Mouse (Mus musculus): ENCODE results near the gene Epha3. TPM values are rescaled to one million over a fixed set of nuclear protein-coding genes. Genes with fewer than 3 reads are reported as not detected.

Epha3 gene
- total RNA-seq, 2 experiments from 2014 or later: not detected

DNA sequence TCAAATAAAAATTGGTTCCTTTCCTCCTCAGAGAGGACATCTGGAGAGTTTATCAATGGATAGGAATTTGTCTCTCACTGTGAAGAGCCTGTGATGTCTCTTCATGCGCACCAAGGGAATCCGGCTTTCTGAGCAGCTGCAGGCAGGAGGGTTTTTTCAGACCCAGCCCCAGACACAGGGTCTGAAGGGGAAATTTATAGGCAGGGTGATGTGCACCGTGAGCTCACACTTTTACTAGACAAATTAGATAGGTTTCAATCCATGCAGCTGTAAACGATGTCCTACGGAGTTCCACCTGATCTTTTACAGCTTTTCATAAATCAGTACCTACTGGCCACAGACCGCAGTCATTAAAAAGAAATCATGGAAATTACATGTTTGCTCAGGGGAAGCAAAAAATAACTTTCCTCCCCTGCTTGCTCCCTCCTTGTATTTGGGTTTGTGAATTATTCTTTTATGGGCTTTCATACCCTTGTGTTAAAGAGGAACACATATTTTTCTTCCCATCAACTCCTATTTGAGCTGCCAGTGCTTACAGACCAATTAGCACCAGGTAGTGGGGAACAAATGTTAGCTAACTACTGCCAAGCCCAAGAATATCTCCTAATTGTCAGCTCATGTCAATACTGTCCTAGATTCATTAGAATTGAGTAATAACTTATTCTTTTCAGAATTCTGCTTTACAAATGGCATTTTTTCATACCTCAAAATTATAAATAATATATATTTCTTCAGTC, 307.4 kb downstream of the Epha3 start:
- ATAC-seq (replicated peaks; ENCODE audit: low FRiP score, low TSS enrichment, poor library complexity, severe bottlenecking): no peak

DNA sequence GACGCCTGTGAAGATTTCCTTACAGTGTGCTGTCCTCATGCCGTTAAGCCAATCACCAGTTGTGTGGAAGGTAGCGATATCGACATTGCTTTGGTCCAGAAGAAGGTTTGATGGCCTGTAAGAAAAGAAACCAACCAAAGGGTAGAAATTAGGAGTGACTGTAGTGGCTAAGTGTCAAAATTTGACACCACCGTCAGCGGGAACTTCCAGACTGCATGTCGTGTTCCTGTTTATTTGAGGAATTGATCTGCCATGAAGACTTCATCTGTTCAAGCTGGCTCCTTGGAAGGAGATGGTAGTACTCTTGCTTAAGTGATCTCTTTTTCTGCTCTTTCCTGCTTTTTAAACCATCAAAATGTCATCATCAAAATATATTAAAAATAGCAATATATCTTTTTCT, 311.4 kb downstream of the Epha3 start:
- ATAC-seq (replicated peaks; ENCODE audit: low FRiP score, low TSS enrichment, poor library complexity, severe bottlenecking): no peak

DNA sequence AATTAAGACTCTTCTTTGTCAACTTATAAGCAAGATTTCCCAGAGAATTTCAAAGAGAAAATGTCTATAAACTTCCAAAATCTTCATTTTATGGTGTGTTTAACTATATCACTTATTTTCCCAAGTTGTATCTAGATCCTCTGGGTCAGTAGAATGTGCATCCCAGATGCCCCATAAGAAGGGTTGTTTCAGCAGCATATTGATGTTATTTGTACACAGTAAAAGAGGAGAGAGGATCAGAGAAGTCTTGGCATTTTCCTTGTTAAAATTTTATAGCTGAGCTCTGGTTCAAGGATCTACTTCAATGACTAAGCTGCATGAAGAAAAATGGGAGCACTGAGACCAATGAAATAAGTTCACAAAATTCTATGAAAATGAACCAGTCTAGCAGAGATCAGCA, 324.5 kb downstream of the Epha3 start:
- no peak for ATAC-seq (replicated peaks; ENCODE audit: low FRiP score, low TSS enrichment, poor library complexity, severe bottlenecking)

DNA sequence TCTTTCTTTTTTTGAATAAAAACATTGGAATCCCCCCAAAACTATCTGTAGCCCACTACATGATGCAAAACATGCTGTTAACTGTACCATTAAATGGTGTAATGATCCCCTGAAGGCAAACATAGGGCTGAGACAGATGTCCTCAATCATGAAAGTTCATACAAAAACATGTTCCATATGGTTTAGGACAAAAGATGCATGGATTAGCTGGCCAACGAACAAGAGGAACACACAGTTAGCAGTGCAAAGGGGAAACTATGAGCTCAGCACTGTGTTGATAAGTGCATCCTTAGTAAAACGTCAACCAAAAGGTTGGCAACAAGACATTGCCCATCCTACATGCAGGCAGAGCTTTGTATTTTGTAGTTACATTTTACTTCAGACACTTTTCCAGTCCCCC, 335.2 kb downstream of the Epha3 start:
- ATAC-seq (replicated peaks; ENCODE audit: low FRiP score, low TSS enrichment, poor library complexity, severe bottlenecking): no peak

DNA sequence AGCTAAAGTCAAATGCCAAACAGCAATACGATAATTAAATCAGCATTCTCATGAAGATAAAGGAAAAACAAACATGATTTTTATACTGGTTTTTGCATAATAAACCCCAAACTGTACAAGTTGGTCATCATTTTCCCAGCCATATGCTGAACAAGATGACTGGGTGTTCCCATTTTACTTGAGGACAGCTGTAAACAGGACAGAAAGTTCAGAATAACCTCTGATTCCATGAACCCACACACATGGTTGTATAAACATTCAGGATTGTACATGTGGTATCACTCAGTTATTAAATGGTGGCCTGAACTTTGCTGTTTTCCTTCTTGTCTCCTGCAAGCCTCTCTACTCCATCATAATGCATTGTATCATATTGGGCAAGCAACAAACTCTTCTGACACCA, 346.3 kb downstream of the Epha3 start:
- no peak for ATAC-seq (replicated peaks; ENCODE audit: low FRiP score, low TSS enrichment, poor library complexity, severe bottlenecking)

DNA sequence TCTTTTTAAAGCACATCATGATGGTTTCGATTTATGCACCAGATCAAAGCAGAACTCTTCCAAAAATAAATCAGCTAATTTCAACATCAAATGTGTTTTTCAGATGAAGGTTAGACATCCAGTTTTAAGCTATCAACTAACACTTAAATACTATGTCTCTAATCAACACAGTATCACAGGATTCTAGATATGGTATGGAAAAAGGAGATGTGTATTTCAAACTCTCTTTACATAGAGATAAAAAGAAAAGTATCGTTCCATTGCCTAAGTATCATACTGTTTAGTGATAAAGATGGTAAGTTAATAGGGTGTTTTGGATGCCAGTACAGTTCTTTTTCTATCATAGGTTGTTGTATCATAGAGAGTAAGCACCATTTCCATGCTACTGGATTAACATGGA, 353.9 kb downstream of the Epha3 start:
- ATAC-seq (replicated peaks; ENCODE audit: low FRiP score, low TSS enrichment, poor library complexity, severe bottlenecking): no peak

DNA sequence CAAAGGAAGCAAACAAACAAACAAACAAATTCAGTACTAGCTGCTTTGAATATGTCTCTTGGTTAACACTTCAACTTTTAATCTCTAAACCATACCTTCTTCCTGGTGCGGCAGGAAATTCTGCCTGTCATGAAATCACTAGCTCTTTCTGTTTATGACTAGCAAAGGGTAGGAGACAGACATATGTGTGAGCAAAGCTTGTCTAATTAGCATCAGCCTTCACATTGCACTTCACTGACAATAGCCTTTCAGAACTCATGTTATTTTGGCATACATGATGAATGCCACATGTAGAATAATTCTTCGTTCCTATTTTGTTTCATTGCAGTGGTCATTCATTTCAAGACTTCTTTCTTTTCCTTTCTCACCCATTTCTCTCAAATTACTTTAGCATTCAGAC, 357.5 kb downstream of the Epha3 start:
- ATAC-seq (replicated peaks; ENCODE audit: low FRiP score, low TSS enrichment, poor library complexity, severe bottlenecking): no peak

DNA sequence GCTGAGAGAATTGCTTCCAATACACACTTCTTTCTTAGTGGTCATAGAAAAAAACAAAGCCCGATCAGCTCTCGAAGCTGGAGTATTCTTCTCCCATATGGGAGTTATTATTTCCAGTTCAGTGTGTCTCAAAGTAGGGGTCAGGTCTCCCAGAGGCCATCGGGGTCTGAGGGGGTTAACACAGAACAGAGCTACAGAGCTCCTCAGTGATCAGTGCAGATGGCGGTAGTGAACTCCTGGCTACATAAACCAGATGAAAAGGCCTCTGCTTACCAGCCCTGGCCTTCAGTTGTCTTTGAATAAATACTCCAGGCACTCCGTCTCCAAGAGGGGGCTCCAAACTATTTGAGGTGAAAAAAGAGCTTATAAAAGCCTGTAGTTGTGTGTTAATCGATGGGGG, 362.5 kb downstream of the Epha3 start:
- ATAC-seq (replicated peaks; ENCODE audit: low FRiP score, low TSS enrichment, poor library complexity, severe bottlenecking): no peak

DNA sequence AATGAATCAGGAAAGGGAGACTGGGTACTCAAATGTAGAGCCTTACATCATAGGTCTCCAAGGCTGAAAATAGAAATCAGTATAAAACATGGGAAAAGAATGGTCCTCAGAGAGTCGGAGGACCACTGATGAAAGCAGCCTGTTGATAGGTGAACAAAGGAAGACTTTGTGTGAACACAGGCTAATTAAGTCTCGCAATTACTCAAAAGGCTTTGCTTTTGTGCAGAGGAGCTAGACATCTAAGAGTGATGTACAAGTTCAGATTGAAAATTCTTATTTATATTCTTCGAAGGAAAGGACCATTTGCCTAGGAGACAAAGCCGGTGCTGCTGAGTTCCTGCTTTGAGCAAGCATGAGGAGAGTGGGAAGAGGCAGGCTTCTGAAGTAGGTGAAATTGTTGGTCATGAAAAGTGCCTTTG, 363.0 kb downstream of the Epha3 start:
- ATAC-seq (replicated peaks; ENCODE audit: low FRiP score, low TSS enrichment, poor library complexity, severe bottlenecking): no peak

All from megakaryocyte-erythroid progenitor cell, adult 5-6 weeks (primary cell).